Mouse (Mus musculus): Measurements from ENCODE around the gene Gm29564. TPM values are rescaled to one million over a fixed set of nuclear protein-coding genes. Genes with fewer than 3 reads are reported as not detected.

Gm29564 gene
- not detected in 2 replicates for polyA plus RNA-seq (2012; rRNA removed)

DNA sequence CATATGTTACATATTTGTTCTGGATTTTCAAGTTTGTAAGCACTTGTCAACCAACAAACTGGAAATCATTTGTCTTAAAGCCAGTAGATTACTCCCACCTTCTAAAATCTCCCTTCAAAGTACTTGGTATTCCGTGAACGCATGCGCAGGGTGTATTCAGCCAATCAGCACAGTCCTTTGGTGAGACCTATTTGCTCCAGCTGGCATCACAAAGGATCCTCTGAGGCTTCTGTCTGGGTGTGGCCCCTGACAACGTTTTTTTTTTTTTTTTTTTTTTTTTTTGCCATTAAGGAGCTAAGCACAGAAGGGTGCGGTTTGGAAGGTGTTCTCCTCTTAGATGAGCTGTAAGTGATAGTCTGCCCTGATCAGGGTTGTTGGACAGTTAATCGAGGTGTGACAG is at the start of gene Gm29564:
Gene Gm29564, plus strand, starts transcription at position 301 of the 400 bp plus-strand sequence.

Other genes starting within 250 kb of the Gm29564 start
- gene Gm20867, start 249.8 kb upstream of the Gm29564 start, polyA plus RNA-seq (2012; rRNA removed) = not detected in 2 replicates